Mouse (Mus musculus) lung, embryonic 14.5 days (tissue): Measurements from ENCODE around the gene Acbd7. TPM values are rescaled to one million over a fixed set of nuclear protein-coding genes. Genes with fewer than 3 reads are reported as not detected.

Experiments
- ATAC-seq: fragments of 200-750 bp; cut with Nextera tagmentation; 2 replicates; pipeline ENCODE4 v1.8.0; 2017; ENCODE audit warnings: mild to moderate bottlenecking, moderate TSS enrichment, moderate library complexity; ENCODE audit not compliant: insufficient read depth
- DNase-seq: peaks from one replicate; pipeline ENCODE4 v3.0.0-alpha.2; 2015
- H3K27ac ChIP-seq: fragments of 300-500 bp; sonication (generic); 2 replicates; pipeline ENCODE4 v1.5.1; 2014; ENCODE audit warnings: low read depth, mild to moderate bottlenecking, moderate library complexity
- H3K27me3 ChIP-seq: fragments of 300-500 bp; sonication (generic); 2 replicates; pipeline ENCODE4 v1.6.1; 2014; ENCODE audit warnings: low read length, control low read depth; ENCODE audit not compliant: insufficient read depth
- H3K36me3 ChIP-seq: fragments of 300-500 bp; sonication (generic); 2 replicates; pipeline ENCODE4 v1.6.1; 2014; ENCODE audit warnings: control low read depth; ENCODE audit not compliant: insufficient read depth
- H3K4me1 ChIP-seq: fragments of 300-500 bp; sonication (generic); 2 replicates; pipeline ENCODE4 v1.6.1; 2014; ENCODE audit warnings: antibody characterized with exemption, control low read depth; ENCODE audit not compliant: insufficient read depth
- H3K4me2 ChIP-seq: fragments of 300-500 bp; sonication (generic); 2 replicates; pipeline ENCODE4 v1.6.1; 2014; ENCODE audit warnings: mild to moderate bottlenecking
- H3K4me3 ChIP-seq: fragments of 300-500 bp; sonication (generic); 2 replicates; pipeline ENCODE4 v1.5.1; 2014; ENCODE audit warnings: low read depth, low read length
- H3K9ac ChIP-seq: fragments of 300-500 bp; sonication (generic); 2 replicates; pipeline ENCODE4 v1.6.1; 2014
- H3K9me3 ChIP-seq: fragments of 300-500 bp; sonication (generic); 2 replicates; pipeline ENCODE4 v1.6.1; 2016; ENCODE audit warnings: low read depth, low read length, control low read depth
- CTCF ChIP-seq: IDR thresholded peaks from 2 replicates; pipeline ENCODE4 v1.5.1; 2016; ENCODE audit warnings: antibody characterized with exemption, low read depth
- WGBS: fragments of 180-500 bp; shearing (Covaris S2); extraction: QIAGEN DNeasy Blood & Tissue Kit; methylation state at CpG from one replicate; pipeline ENCODE4 v1.1.7; 2014; 5-methylcytosine and 5-hydroxymethylcytosine counted together
- polyA plus RNA-seq: library from polyadenylated mRNA; unstranded; fragments of >200 nt; fragmentation: Nextera tagmentation; extraction: Ambion mirVana; gene quantifications from 2 replicates; pipeline ENCODE4 v1.2.1, GENCODE M21; 2014

Acbd7 gene
- polyA plus RNA-seq, 1 experiment from 2014 or later = 0.51 TPM

DNA sequence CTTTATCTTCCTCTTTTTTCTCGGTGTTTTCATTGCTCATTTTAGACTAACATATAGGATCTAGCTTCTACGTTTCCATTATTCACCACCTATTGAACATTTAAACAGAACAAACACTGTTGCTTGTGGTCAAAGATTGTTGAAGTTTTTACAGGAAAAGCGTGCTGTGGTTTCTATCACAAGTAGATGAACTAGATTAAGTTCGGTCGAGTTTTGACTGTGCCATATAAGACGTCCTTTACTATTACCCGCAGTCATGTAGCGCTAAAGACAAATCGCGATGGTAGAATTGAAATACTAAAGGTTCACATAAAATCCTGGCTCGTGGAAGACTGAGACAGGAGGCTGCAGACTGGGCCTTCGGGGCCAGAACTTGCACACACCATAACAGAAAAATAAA is 2.2 kb upstream of the Acbd7 start:
- Histone ChIP-seq H3K4me2 (no peak overlapping the region), H3K4me1 (peaks cover 9% of the 10 kb centered on the region; the same call in 1 of the 2 replicates), H3K36me3 (peaks cover 14% of the 10 kb centered on the region), H3K27ac (no peak overlapping the region), H3K27me3 (peaks cover 12% of the 10 kb centered on the region), H3K9me3 (no peaks in the 10 kb centered on the region), H3K9ac (no peak overlapping the region), H3K4me3 (no peak overlapping the region)
- WGBS = 89% methylated on average over 12 of the region's 12 CpGs
- DNase-seq (no peak), ATAC-seq (no peak)
- TF ChIP-seq CTCF = no peak

DNA sequence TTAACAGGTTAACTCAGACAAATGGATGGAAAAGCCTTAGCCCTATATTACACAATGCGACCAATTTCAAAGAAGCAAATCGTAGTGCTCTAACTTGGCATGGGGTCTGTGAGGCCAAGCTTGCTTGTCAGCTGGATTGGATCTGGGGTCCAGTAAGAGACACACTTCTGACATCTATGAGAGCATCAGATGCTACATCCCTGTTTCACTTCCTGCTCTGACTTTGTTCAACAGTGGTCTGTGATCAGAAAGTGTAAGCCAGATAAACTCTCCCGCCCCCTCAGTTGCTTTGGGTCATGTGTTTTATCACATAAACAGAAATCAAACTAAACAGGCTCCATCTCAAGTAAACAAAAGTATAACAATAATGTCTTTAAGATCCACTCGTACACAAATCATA is 12.5 kb downstream of the Acbd7 start:
- Histone ChIP-seq H3K4me1 (no peaks in the 10 kb centered on the region), H3K9me3 (no peaks in the 10 kb centered on the region), H3K9ac (no peak overlapping the region), H3K4me3 (no peak overlapping the region), H3K36me3 (no peaks in the 10 kb centered on the region), H3K27ac (no peak overlapping the region), H3K4me2 (no peak overlapping the region), H3K27me3 (no peaks in the 10 kb centered on the region)
- TF ChIP-seq CTCF = no peak
- no peak for DNase-seq
- no peak for ATAC-seq
- WGBS = 74% methylated on average over 4 of the region's 4 CpGs

DNA sequence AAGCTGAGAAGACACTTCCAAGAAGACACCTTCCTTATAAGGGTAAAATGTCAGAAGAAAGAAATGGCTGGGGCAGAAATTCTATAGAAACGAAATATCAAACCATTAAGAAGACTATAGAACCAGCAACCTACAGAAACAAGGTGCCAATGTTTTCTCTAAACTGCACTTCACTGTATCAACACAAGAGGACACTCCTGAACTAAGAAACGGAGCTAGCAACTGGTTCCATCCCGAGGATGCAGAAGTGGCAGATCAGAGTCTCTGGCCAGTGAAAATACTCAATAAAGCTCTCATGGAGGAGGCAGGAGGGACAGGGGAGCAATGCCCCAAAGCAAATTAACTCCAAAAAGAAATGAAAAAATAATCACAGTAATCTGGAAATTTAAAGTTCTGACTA is 13.0 kb downstream of the Acbd7 start:
- TF ChIP-seq CTCF = peak; percentile 77
- no peaks in the 10 kb centered on the region for H3K36me3 ChIP-seq
- peak; percentile 73 for DNase-seq
- H3K9ac ChIP-seq = no peak overlapping the region
- no peak overlapping the region for H3K4me3 ChIP-seq
- no peaks in the 10 kb centered on the region for H3K4me1 ChIP-seq
- no peak overlapping the region for H3K4me2 ChIP-seq
- H3K27ac ChIP-seq = no peak overlapping the region
- no peaks in the 10 kb centered on the region for H3K27me3 ChIP-seq
- H3K9me3 ChIP-seq = no peaks in the 10 kb centered on the region
- 12% methylated on average over 3 of the region's 3 CpGs for WGBS
- no peak for ATAC-seq

DNA sequence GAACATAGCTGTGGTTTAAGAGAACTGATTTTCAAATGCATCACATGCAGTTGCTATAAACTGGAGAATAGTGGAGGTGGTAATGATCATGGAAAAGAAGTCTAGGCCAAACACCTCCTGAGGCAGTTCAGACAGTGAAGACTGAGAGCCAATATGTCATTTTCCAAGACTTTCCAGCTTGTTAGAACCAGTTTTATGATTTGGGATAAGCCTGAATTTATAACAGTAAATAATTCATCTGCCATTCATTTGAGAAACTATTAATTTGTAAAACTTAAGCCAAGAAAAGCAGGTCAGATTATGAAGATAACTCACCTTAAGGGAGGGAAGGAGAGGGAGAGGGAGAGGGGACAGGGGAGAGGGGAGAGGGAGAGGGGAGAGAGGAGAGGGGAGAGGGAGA is 17.2 kb downstream of the Acbd7 start:
- H3K36me3 ChIP-seq = no peaks in the 10 kb centered on the region
- H3K4me1 ChIP-seq = no peaks in the 10 kb centered on the region
- H3K27me3 ChIP-seq = no peaks in the 10 kb centered on the region
- DNase-seq (no peak), ATAC-seq (no peak)
- no peak overlapping the region for H3K9ac ChIP-seq
- no peaks in the 10 kb centered on the region for H3K9me3 ChIP-seq
- H3K4me2 ChIP-seq = no peak overlapping the region
- H3K4me3 ChIP-seq = no peak overlapping the region
- no peak for TF ChIP-seq CTCF
- H3K27ac ChIP-seq = no peak overlapping the region

DNA sequence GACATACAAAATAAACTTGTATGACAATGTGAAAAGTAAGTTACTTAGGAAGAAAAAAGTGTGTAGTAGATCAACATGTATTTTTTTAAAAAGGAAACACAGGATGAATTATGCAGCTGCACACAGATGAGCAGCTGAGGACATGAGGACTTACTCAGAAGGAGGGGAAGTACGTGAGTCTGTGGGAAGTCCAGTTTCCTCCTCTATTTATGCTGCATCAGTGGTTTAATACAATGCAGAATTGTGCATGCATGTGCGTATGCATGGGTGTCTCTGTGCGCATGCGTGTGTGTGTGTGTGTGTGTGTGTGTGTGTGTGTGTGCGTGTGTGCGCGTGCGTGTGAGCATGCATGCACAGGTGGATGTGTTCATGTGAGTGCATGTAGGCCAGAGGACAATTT is 19.8 kb downstream of the Acbd7 start:
- no peak for TF ChIP-seq CTCF
- Histone ChIP-seq H3K9ac (no peak overlapping the region), H3K27ac (no peak overlapping the region), H3K4me3 (no peak overlapping the region), H3K27me3 (no peaks in the 10 kb centered on the region), H3K4me2 (no peak overlapping the region), H3K4me1 (no peaks in the 10 kb centered on the region), H3K9me3 (no peaks in the 10 kb centered on the region), H3K36me3 (no peaks in the 10 kb centered on the region)
- ATAC-seq (no peak), DNase-seq (no peak)
- 80% methylated on average over 8 of the region's 8 CpGs for WGBS

DNA sequence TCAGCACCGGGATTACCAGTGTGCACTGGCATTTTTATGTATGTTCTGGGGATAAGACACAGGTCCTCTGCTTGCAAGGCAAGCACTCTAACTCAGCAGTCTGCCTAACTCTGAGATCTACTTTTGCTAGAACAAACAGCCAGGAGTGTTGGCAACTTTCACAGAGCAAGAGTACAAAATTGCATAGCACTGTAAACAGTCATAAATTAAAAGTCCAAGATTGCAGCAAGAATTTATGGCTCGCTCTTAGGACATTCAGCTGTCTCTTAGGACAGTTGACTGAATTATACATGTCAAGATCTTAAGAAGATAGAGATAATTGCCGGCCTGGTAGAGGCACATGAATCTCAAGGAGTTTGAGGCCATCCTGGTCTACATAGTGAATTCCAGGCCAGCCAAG is 20.3 kb downstream of the Acbd7 start:
- no peak for DNase-seq
- H3K27me3 ChIP-seq = no peaks in the 10 kb centered on the region

DNA sequence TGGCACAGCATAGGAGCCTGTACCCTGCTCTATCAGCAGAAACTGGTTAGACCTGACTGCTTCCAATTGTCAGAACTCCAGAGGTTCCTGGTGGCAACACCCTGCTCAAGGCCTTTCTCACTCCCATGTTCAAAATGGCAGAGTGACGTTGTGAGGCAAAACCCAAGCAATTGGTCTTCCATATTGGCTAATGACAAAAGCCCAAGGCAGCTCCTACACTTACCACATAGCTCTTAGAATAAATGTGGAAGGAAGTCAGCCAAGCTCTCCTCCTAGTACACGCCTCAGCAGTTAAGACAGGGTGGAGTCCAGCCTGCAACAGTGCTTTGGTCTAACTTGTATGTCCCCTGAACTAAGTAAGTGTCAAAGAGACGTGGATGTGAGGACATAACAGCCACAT is 21.9 kb downstream of the Acbd7 start:
- no peaks in the 10 kb centered on the region for H3K4me1 ChIP-seq
- H3K9ac ChIP-seq = no peak overlapping the region
- WGBS = 65% methylated on average over 3 of the region's 3 CpGs
- H3K4me3 ChIP-seq = no peak overlapping the region
- no peaks in the 10 kb centered on the region for H3K9me3 ChIP-seq
- no peak overlapping the region for H3K27ac ChIP-seq
- TF ChIP-seq CTCF = no peak
- DNase-seq = no peak
- H3K27me3 ChIP-seq = no peaks in the 10 kb centered on the region
- H3K4me2 ChIP-seq = no peak overlapping the region
- no peak for ATAC-seq
- H3K36me3 ChIP-seq = no peaks in the 10 kb centered on the region

More for the DNA sequence above, 20.3 kb downstream of the Acbd7 start:
- no peak for ATAC-seq
- no peak for TF ChIP-seq CTCF
- H3K9me3 ChIP-seq = no peaks in the 10 kb centered on the region
- H3K4me2 ChIP-seq = no peak overlapping the region
- no peak overlapping the region for H3K9ac ChIP-seq
- WGBS = 59% methylated on average over 3 of the region's 3 CpGs
- no peak overlapping the region for H3K4me3 ChIP-seq
- H3K36me3 ChIP-seq = no peaks in the 10 kb centered on the region
- no peaks in the 10 kb centered on the region for H3K4me1 ChIP-seq
- H3K27ac ChIP-seq = no peak overlapping the region

DNA sequence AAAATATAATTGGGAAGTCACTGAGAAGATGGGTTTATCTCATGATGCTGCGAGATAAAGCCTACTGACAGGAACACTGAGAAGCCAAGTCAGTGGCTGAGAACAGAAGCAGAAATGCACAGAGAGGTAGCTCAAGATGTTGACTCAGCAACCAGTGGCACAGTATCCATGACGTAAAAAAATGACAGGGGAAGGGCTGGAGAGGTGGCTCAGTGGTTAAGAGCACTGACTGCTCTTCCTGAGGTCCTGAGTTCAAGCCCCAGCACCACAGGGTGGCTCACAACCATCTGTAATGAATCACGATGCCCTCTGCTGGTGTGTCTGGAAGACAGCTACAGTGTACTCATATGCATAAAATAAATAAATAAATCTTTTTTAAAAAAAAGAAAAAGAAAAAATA is 25.1 kb downstream of the Acbd7 start:
- H3K9ac ChIP-seq = no peak overlapping the region
- H3K27me3 ChIP-seq = no peaks in the 10 kb centered on the region
- WGBS = 63% methylated on average over 3 of the region's 3 CpGs
- no peak overlapping the region for H3K4me3 ChIP-seq
- ATAC-seq = no peak
- no peaks in the 10 kb centered on the region for H3K4me1 ChIP-seq
- DNase-seq = no peak
- H3K36me3 ChIP-seq = no peaks in the 10 kb centered on the region
- no peak for TF ChIP-seq CTCF
- H3K4me2 ChIP-seq = no peak overlapping the region
- no peak overlapping the region for H3K27ac ChIP-seq
- no peaks in the 10 kb centered on the region for H3K9me3 ChIP-seq
